Mouse (Mus musculus): ENCODE data around the gene Pbld1. TPM values are rescaled to one million over a fixed set of nuclear protein-coding genes. Genes with fewer than 3 reads are reported as not detected.

Pbld1 gene
- polyA plus RNA-seq, 1 experiment, result 0.23 TPM

- Histone ChIP-seq H3K4me1 (replicated peaks; ENCODE audit: control insufficient read depth, insufficient read depth, low read length) (no peaks in the 10 kb centered on the region), H3K27me3 (ENCODE audit: control insufficient read depth, insufficient read depth, low read length) (no peaks in the 10 kb centered on the region), H3K36me3 (ENCODE audit: control insufficient read depth, insufficient read depth, low read length) (no peaks in the 10 kb centered on the region), H3K27ac (ENCODE audit: control insufficient read depth, insufficient read depth, low read length) (no peak overlapping the region), H3K4me3 (ENCODE audit: control insufficient read depth, insufficient read depth, low read length) (no peak overlapping the region)
- TF ChIP-seq POLR2A (IDR thresholded peaks at IDR 0.05; ENCODE audit: control insufficient read depth, extremely low read depth, insufficient read depth, low read length, poor library complexity) (no peak), CTCF (IDR thresholded peaks at IDR 0.05; ENCODE audit: borderline replicate concordance, control insufficient read depth, extremely low read depth, insufficient read depth, low read length, poor library complexity) (no peak)
- DNase-seq, result no peak
- WGBS, result 94% methylated on average over 14 of the region's 14 CpGs
These were observed 21.2 kb upstream of the Pbld1 start for GRCm38 (mm10) chr10:63038571-63039320.

- no peaks in the 10 kb centered on the region for H3K27me3 ChIP-seq (ENCODE audit: control insufficient read depth, insufficient read depth, low read length)
- H3K27ac ChIP-seq (ENCODE audit: control insufficient read depth, insufficient read depth, low read length), result no peak overlapping the region
- WGBS, result 91% methylated on average over 5 of the region's 5 CpGs
- H3K4me3 ChIP-seq (ENCODE audit: control insufficient read depth, insufficient read depth, low read length), result no peak overlapping the region
- H3K4me1 ChIP-seq (replicated peaks; ENCODE audit: control insufficient read depth, insufficient read depth, low read length), result no peaks in the 10 kb centered on the region
- TF ChIP-seq POLR2A (IDR thresholded peaks at IDR 0.05; ENCODE audit: control insufficient read depth, extremely low read depth, insufficient read depth, low read length, poor library complexity) (no peak), CTCF (IDR thresholded peaks at IDR 0.05; ENCODE audit: borderline replicate concordance, control insufficient read depth, extremely low read depth, insufficient read depth, low read length, poor library complexity) (no peak)
- no peak for DNase-seq
- H3K36me3 ChIP-seq (ENCODE audit: control insufficient read depth, insufficient read depth, low read length), result no peaks in the 10 kb centered on the region
These were observed 19.9 kb upstream of the Pbld1 start for GRCm38 (mm10) chr10:63039867-63040628.

GRCm38 (mm10) chr10:63043154-63043553 lies 16.8 kb upstream of the Pbld1 start:
- no peak for DNase-seq

DNA sequence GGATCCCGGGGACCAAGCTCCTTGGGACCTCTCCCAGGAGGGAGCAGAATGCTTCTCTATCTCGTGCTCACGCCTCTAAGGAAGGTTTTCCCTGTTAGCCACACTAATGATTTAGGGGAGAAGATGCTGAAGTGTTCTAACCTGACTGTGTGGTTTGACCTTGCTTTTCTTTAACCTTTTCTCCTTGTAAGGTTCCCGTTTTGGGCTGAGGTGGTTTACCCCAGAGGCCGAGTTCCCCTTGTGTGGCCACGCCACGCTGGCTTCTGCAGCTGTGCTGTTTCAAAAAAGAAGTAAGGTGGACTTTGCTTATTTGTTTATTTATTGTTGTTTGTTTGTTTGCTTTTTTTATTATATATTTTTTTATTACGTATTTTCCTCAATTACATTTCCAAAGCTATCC lies 12.2 kb upstream of the Pbld1 start:
- Histone ChIP-seq H3K4me1 (replicated peaks; ENCODE audit: control insufficient read depth, insufficient read depth, low read length) (no peaks in the 10 kb centered on the region), H3K27ac (ENCODE audit: control insufficient read depth, insufficient read depth, low read length) (no peak overlapping the region), H3K36me3 (ENCODE audit: control insufficient read depth, insufficient read depth, low read length) (no peaks in the 10 kb centered on the region), H3K27me3 (ENCODE audit: control insufficient read depth, insufficient read depth, low read length) (no peaks in the 10 kb centered on the region), H3K4me3 (ENCODE audit: control insufficient read depth, insufficient read depth, low read length) (no peak overlapping the region)
- DNase-seq, result no peak
- 59% methylated on average over 8 of the region's 8 CpGs for WGBS
- TF ChIP-seq POLR2A (IDR thresholded peaks at IDR 0.05; ENCODE audit: control insufficient read depth, extremely low read depth, insufficient read depth, low read length, poor library complexity) (no peak), CTCF (IDR thresholded peaks at IDR 0.05; ENCODE audit: borderline replicate concordance, control insufficient read depth, extremely low read depth, insufficient read depth, low read length, poor library complexity) (no peak)

More at GRCm38 (mm10) chr10:63043154-63043553, 16.8 kb upstream of the Pbld1 start:
- H3K27me3 ChIP-seq (ENCODE audit: control insufficient read depth, insufficient read depth, low read length), result no peaks in the 10 kb centered on the region
- H3K27ac ChIP-seq (ENCODE audit: control insufficient read depth, insufficient read depth, low read length), result no peak overlapping the region
- H3K4me3 ChIP-seq (ENCODE audit: control insufficient read depth, insufficient read depth, low read length), result no peak overlapping the region
- H3K36me3 ChIP-seq (ENCODE audit: control insufficient read depth, insufficient read depth, low read length), result no peaks in the 10 kb centered on the region
- TF ChIP-seq CTCF (IDR thresholded peaks at IDR 0.05; ENCODE audit: borderline replicate concordance, control insufficient read depth, extremely low read depth, insufficient read depth, low read length, poor library complexity) (no peak), POLR2A (IDR thresholded peaks at IDR 0.05; ENCODE audit: control insufficient read depth, extremely low read depth, insufficient read depth, low read length, poor library complexity) (no peak)
- no peaks in the 10 kb centered on the region for H3K4me1 ChIP-seq (replicated peaks; ENCODE audit: control insufficient read depth, insufficient read depth, low read length)
- 59% methylated on average over 3 of the region's 3 CpGs for WGBS

DNA sequence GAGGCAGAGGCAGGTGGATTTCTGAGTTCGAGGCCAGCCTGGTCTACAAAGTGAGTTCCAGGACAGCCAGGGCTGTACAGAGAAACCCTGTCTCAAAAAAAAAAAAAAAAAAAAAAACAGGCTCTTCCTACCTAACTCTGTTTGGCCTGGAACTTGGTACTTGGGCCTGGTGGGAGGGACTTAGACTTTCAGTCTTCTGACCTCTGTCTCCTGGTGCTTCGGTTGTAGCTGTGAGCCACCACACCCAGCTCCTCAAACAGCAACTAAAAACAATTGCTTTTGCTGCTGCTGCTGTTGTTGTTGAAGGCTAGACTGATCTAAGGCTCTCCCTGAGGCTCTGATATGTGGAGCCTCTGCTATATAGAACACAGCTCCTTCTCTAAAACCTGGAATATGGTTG lies 10.9 kb upstream of the Pbld1 start:
- WGBS, result 86% methylated on average over 2 of the region's 2 CpGs
- no peak for TF ChIP-seq CTCF (IDR thresholded peaks at IDR 0.05; ENCODE audit: borderline replicate concordance, control insufficient read depth, extremely low read depth, insufficient read depth, low read length, poor library complexity)
- TF ChIP-seq POLR2A (IDR thresholded peaks at IDR 0.05; ENCODE audit: control insufficient read depth, extremely low read depth, insufficient read depth, low read length, poor library complexity), result no peak
- no peak overlapping the region for H3K4me3 ChIP-seq (ENCODE audit: control insufficient read depth, insufficient read depth, low read length)

DNA sequence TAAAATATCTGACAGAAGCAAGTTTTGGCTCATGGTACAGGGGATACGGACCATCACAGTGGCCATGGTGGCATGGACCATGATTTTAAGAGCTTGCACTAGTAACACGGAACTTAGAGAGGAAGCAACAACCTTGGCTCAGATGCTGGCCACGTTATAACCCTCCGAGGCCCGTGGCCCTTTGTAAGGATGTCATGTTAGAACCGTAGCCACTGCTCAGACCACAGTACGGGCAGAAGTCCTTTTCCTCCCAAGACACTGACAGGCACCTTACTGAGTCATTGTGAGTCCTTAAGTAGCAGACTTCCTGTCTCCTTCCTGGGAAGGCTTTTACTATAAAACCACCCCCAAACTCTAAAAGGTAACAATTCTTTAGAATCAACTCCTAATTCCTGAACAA lies 8.7 kb upstream of the Pbld1 start:
- Histone ChIP-seq H3K27me3 (ENCODE audit: control insufficient read depth, insufficient read depth, low read length) (no peaks in the 10 kb centered on the region), H3K4me1 (replicated peaks; ENCODE audit: control insufficient read depth, insufficient read depth, low read length) (no peaks in the 10 kb centered on the region), H3K27ac (ENCODE audit: control insufficient read depth, insufficient read depth, low read length) (no peak overlapping the region), H3K4me3 (ENCODE audit: control insufficient read depth, insufficient read depth, low read length) (no peak overlapping the region), H3K36me3 (ENCODE audit: control insufficient read depth, insufficient read depth, low read length) (no peaks in the 10 kb centered on the region)
- no peak for TF ChIP-seq POLR2A (IDR thresholded peaks at IDR 0.05; ENCODE audit: control insufficient read depth, extremely low read depth, insufficient read depth, low read length, poor library complexity)
- TF ChIP-seq CTCF (IDR thresholded peaks at IDR 0.05; ENCODE audit: borderline replicate concordance, control insufficient read depth, extremely low read depth, insufficient read depth, low read length, poor library complexity), result no peak
- no peak for DNase-seq
- WGBS, result 36% methylated on average over 7 of the region's 7 CpGs

More for the DNA sequence above, 10.9 kb upstream of the Pbld1 start:
- H3K4me1 ChIP-seq (replicated peaks; ENCODE audit: control insufficient read depth, insufficient read depth, low read length), result no peaks in the 10 kb centered on the region
- no peaks in the 10 kb centered on the region for H3K36me3 ChIP-seq (ENCODE audit: control insufficient read depth, insufficient read depth, low read length)
- no peak for DNase-seq
- H3K27ac ChIP-seq (ENCODE audit: control insufficient read depth, insufficient read depth, low read length), result no peak overlapping the region
- H3K27me3 ChIP-seq (ENCODE audit: control insufficient read depth, insufficient read depth, low read length), result no peaks in the 10 kb centered on the region

Data from thymus, adult 2 months (tissue).